Mouse (Mus musculus): ENCODE results near the gene Pcp4l1. TPM values are rescaled to one million over a fixed set of nuclear protein-coding genes. Genes with fewer than 3 reads are reported as not detected.

Gene Pcp4l1
- polyA plus RNA-seq, 1 experiment from 2014 or later, result 32.0 TPM

GRCm38 (mm10) chr1:171193093-171193840 is 2.8 kb downstream of the Pcp4l1 start:
- peak; percentile 53 for ATAC-seq (ENCODE audit: low FRiP score)
- peak overlapping the region; percentile 37 for H3K4me2 ChIP-seq
- H3K27ac ChIP-seq (ENCODE audit: low read depth, low read length), result peak overlapping the region; percentile 55; the same call in 1 of the 2 replicates
- no peaks in the 10 kb centered on the region for H3K9me3 ChIP-seq (ENCODE audit: control insufficient read depth, low read length)
- peak; percentile 95 for DNase-seq (ENCODE audit: low spot score, missing footprints)
- no peaks in the 10 kb centered on the region for H3K36me3 ChIP-seq (ENCODE audit: control insufficient read depth, insufficient read depth, low read length)
- peaks cover 32% of the 10 kb centered on the region for H3K4me1 ChIP-seq (ENCODE audit: control insufficient read depth, insufficient read depth, low read length)
- peak overlapping the region; percentile 2; the same call in 1 of the 2 replicates for H3K4me3 ChIP-seq (ENCODE audit: low read depth, low read length)
- peaks cover 17% of the 10 kb centered on the region; the same call in 1 of the 2 replicates for H3K27me3 ChIP-seq (ENCODE audit: control insufficient read depth, insufficient read depth, low read length)
- peak overlapping the region; percentile 47; the same call in 1 of the 2 replicates for H3K9ac ChIP-seq (ENCODE audit: low read length)
- WGBS, result 4% methylated on average over 18 of the region's 18 CpGs

- Histone ChIP-seq H3K4me3 (ENCODE audit: low read depth, low read length) (no peak overlapping the region), H3K9me3 (ENCODE audit: control insufficient read depth, low read length) (no peaks in the 10 kb centered on the region), H3K4me1 (ENCODE audit: control insufficient read depth, insufficient read depth, low read length) (peaks cover 33% of the 10 kb centered on the region), H3K27ac (ENCODE audit: low read depth, low read length) (no peak overlapping the region), H3K27me3 (ENCODE audit: control insufficient read depth, insufficient read depth, low read length) (peaks cover 17% of the 10 kb centered on the region; the same call in 1 of the 2 replicates), H3K4me2 (no peak overlapping the region), H3K36me3 (ENCODE audit: control insufficient read depth, insufficient read depth, low read length) (no peaks in the 10 kb centered on the region), H3K9ac (ENCODE audit: low read length) (no peak overlapping the region)
- DNase-seq (ENCODE audit: low spot score, missing footprints), result peak; percentile 82
- ATAC-seq (ENCODE audit: low FRiP score), result no peak
- 40% methylated on average over 10 of the region's 10 CpGs for whole genome bisulfite sequencing
These were observed 3.8 kb downstream of the Pcp4l1 start for GRCm38 (mm10) chr1:171192283-171192682.

GRCm38 (mm10) chr1:171190832-171191231 is 5.2 kb downstream of the Pcp4l1 start:
- ATAC-seq (ENCODE audit: low FRiP score) (no peak), DNase-seq (ENCODE audit: low spot score, missing footprints) (peak; percentile 59)
- no peaks in the 10 kb centered on the region for H3K9me3 ChIP-seq (ENCODE audit: control insufficient read depth, low read length)
- no peak overlapping the region for H3K4me3 ChIP-seq (ENCODE audit: low read depth, low read length)
- H3K4me1 ChIP-seq (ENCODE audit: control insufficient read depth, insufficient read depth, low read length), result peaks cover 31% of the 10 kb centered on the region
- H3K36me3 ChIP-seq (ENCODE audit: control insufficient read depth, insufficient read depth, low read length), result no peaks in the 10 kb centered on the region
- peaks cover 13% of the 10 kb centered on the region; the same call in 1 of the 2 replicates for H3K27me3 ChIP-seq (ENCODE audit: control insufficient read depth, insufficient read depth, low read length)
- H3K4me2 ChIP-seq, result no peak overlapping the region
- H3K9ac ChIP-seq (ENCODE audit: low read length), result no peak overlapping the region
- H3K27ac ChIP-seq (ENCODE audit: low read depth, low read length), result no peak overlapping the region
- 91% methylated on average over 9 of the region's 9 CpGs for WGBS

GRCm38 (mm10) chr1:171189476-171190114 is 6.5 kb downstream of the Pcp4l1 start:
- H3K36me3 ChIP-seq (ENCODE audit: control insufficient read depth, insufficient read depth, low read length), result no peaks in the 10 kb centered on the region
- no peaks in the 10 kb centered on the region for H3K9me3 ChIP-seq (ENCODE audit: control insufficient read depth, low read length)
- ATAC-seq (ENCODE audit: low FRiP score) (peak; percentile 14; the same call in 1 of the 2 replicates), DNase-seq (ENCODE audit: low spot score, missing footprints) (peak; percentile 89)
- H3K27ac ChIP-seq (ENCODE audit: low read depth, low read length), result peak overlapping the region; percentile 18; the same call in 1 of the 2 replicates
- 16% methylated on average over 14 of the region's 14 CpGs for WGBS
- H3K4me3 ChIP-seq (ENCODE audit: low read depth, low read length), result no peak overlapping the region
- H3K4me2 ChIP-seq, result no peak overlapping the region
- peaks cover 3% of the 10 kb centered on the region; the same call in 1 of the 2 replicates for H3K27me3 ChIP-seq (ENCODE audit: control insufficient read depth, insufficient read depth, low read length)
- H3K9ac ChIP-seq (ENCODE audit: low read length), result no peak overlapping the region
- peaks cover 31% of the 10 kb centered on the region for H3K4me1 ChIP-seq (ENCODE audit: control insufficient read depth, insufficient read depth, low read length)

- H3K27me3 ChIP-seq (ENCODE audit: control insufficient read depth, insufficient read depth, low read length), result no peaks in the 10 kb centered on the region; the same call in 1 of the 2 replicates
- no peak overlapping the region for H3K9ac ChIP-seq (ENCODE audit: low read length)
- no peaks in the 10 kb centered on the region for H3K9me3 ChIP-seq (ENCODE audit: control insufficient read depth, low read length)
- DNase-seq (ENCODE audit: low spot score, missing footprints) (peak; percentile 92), ATAC-seq (ENCODE audit: low FRiP score) (peak; percentile 22)
- 10% methylated on average over 8 of the region's 8 CpGs for WGBS
- H3K4me2 ChIP-seq, result peak overlapping the region; percentile 6; the same call in 1 of the 2 replicates
- peaks cover 31% of the 10 kb centered on the region for H3K4me1 ChIP-seq (ENCODE audit: control insufficient read depth, insufficient read depth, low read length)
- no peak overlapping the region for H3K4me3 ChIP-seq (ENCODE audit: low read depth, low read length)
- peak overlapping the region; percentile 18; the same call in 1 of the 2 replicates for H3K27ac ChIP-seq (ENCODE audit: low read depth, low read length)
- no peaks in the 10 kb centered on the region for H3K36me3 ChIP-seq (ENCODE audit: control insufficient read depth, insufficient read depth, low read length)
These were observed 7.0 kb downstream of the Pcp4l1 start for GRCm38 (mm10) chr1:171189046-171189445.

- no peak overlapping the region for H3K4me3 ChIP-seq (ENCODE audit: low read depth, low read length)
These were observed 8.0 kb downstream of the Pcp4l1 start for GRCm38 (mm10) chr1:171187851-171188700.

GRCm38 (mm10) chr1:171185655-171186054 is 10.4 kb downstream of the Pcp4l1 start:
- ATAC-seq (ENCODE audit: low FRiP score) (no peak), DNase-seq (ENCODE audit: low spot score, missing footprints) (peak; percentile 61)
- Histone ChIP-seq H3K4me2 (no peak overlapping the region), H3K27me3 (ENCODE audit: control insufficient read depth, insufficient read depth, low read length) (no peaks in the 10 kb centered on the region), H3K4me1 (ENCODE audit: control insufficient read depth, insufficient read depth, low read length) (peaks cover 15% of the 10 kb centered on the region), H3K4me3 (ENCODE audit: low read depth, low read length) (no peak overlapping the region), H3K27ac (ENCODE audit: low read depth, low read length) (no peak overlapping the region), H3K9me3 (ENCODE audit: control insufficient read depth, low read length) (no peaks in the 10 kb centered on the region), H3K9ac (ENCODE audit: low read length) (no peak overlapping the region), H3K36me3 (ENCODE audit: control insufficient read depth, insufficient read depth, low read length) (no peaks in the 10 kb centered on the region)
- WGBS, result 72% methylated on average over 8 of the region's 8 CpGs

More at GRCm38 (mm10) chr1:171187851-171188700, 8.0 kb downstream of the Pcp4l1 start:
- Histone ChIP-seq H3K36me3 (ENCODE audit: control insufficient read depth, insufficient read depth, low read length) (no peaks in the 10 kb centered on the region), H3K27me3 (ENCODE audit: control insufficient read depth, insufficient read depth, low read length) (no peaks in the 10 kb centered on the region), H3K4me1 (ENCODE audit: control insufficient read depth, insufficient read depth, low read length) (peaks cover 24% of the 10 kb centered on the region), H3K27ac (ENCODE audit: low read depth, low read length) (peak overlapping the region; percentile 6; the same call in 1 of the 2 replicates), H3K9ac (ENCODE audit: low read length) (no peak overlapping the region), H3K4me2 (peak overlapping the region; percentile 0; the same call in 1 of the 2 replicates), H3K9me3 (ENCODE audit: control insufficient read depth, low read length) (no peaks in the 10 kb centered on the region)
- 21% methylated on average over 13 of the region's 13 CpGs for WGBS
- DNase-seq (ENCODE audit: low spot score, missing footprints) (peak; percentile 93), ATAC-seq (ENCODE audit: low FRiP score) (peak; percentile 60; the same call in 1 of the 2 replicates)

GRCm38 (mm10) chr1:171184314-171184713 is 11.8 kb downstream of the Pcp4l1 start:
- 90% methylated on average over 7 of the region's 7 CpGs for WGBS
- Histone ChIP-seq H3K27me3 (ENCODE audit: control insufficient read depth, insufficient read depth, low read length) (no peaks in the 10 kb centered on the region), H3K27ac (ENCODE audit: low read depth, low read length) (no peak overlapping the region), H3K4me1 (ENCODE audit: control insufficient read depth, insufficient read depth, low read length) (peaks cover 11% of the 10 kb centered on the region), H3K9ac (ENCODE audit: low read length) (no peak overlapping the region), H3K9me3 (ENCODE audit: control insufficient read depth, low read length) (no peaks in the 10 kb centered on the region), H3K4me2 (no peak overlapping the region), H3K36me3 (ENCODE audit: control insufficient read depth, insufficient read depth, low read length) (no peaks in the 10 kb centered on the region), H3K4me3 (ENCODE audit: low read depth, low read length) (no peak overlapping the region)
- DNase-seq (ENCODE audit: low spot score, missing footprints) (peak; percentile 81), ATAC-seq (ENCODE audit: low FRiP score) (no peak)
